In genomic region chr5:122884594-122885348, GRCm38 (mm10) we compare ENCODE assay signal across 24 mouse cellular contexts. TPM values are rescaled to one million over a fixed set of nuclear protein-coding genes. Genes with fewer than 3 reads are reported as not detected.
DNase-seq lines count a peak whose midpoint lies in the region; ATAC-seq and TF ChIP-seq lines count a peak whose summit lies in the region.
"Had no signal": no experiment of that assay in that cellular context is flagged by ENCODE, and none has a peak within 500 bp of the region (broad histone marks: within the 10 kb centered on the region; RNA-seq: fewer than 3 reads in every experiment).

No protein-coding gene starts in this region.

- 0 out of 2 replicates have a peak overlapping the region, but pooled peaks have one; percentile 29 for H3K9ac ChIP-seq in heart, embryonic 13.5 days
- H3K9ac ChIP-seq in stomach, embryonic 14.5 days (replicated peaks; ENCODE audit: low read depth, low read length): no peak overlapping the region
- H3K9ac ChIP-seq in liver, embryonic 11.5 days (ENCODE audit: low read depth, low read length): no peak overlapping the region
- no peak overlapping the region for H3K9ac ChIP-seq in forebrain, embryonic 12.5 days
- H3K9ac ChIP-seq: forebrain, postnatal 0 days; liver, embryonic 14.5 days; lung, embryonic 14.5 days; midbrain, embryonic 13.5 days had no signal

- H3K27ac ChIP-seq in heart, embryonic 13.5 days (replicated peaks): 0 out of 2 replicates have a peak overlapping the region, but pooled peaks have one; percentile 22
- H3K27ac ChIP-seq in stomach, embryonic 14.5 days (ENCODE audit: low read length): no peak overlapping the region
- no peak overlapping the region for H3K27ac ChIP-seq in liver, embryonic 11.5 days (ENCODE audit: low read depth, low read length)
- no peak overlapping the region for H3K27ac ChIP-seq in forebrain, embryonic 12.5 days
- H3K27ac ChIP-seq: hindbrain, embryonic 10.5 days; liver, embryonic 14.5 days; midbrain, embryonic 13.5 days had no signal

- no peak overlapping the region for H3K4me2 ChIP-seq in heart, embryonic 13.5 days
- no peak overlapping the region for H3K4me2 ChIP-seq in stomach, embryonic 14.5 days (replicated peaks; ENCODE audit: low read depth, low read length)
- H3K4me2 ChIP-seq in liver, embryonic 11.5 days: no peak overlapping the region
- H3K4me2 ChIP-seq in forebrain, embryonic 12.5 days: no peak overlapping the region
- H3K4me2 ChIP-seq: lung, embryonic 14.5 days; midbrain, embryonic 13.5 days had no signal

- H3K4me1 ChIP-seq in heart, embryonic 13.5 days: peaks cover 28% of the 10 kb centered on the region
- H3K4me1 ChIP-seq in stomach, embryonic 14.5 days (ENCODE audit: control insufficient read depth, insufficient read depth, low read length): no peaks in the 10 kb centered on the region; the same call in 1 of the 2 replicates
- H3K4me1 ChIP-seq in liver, embryonic 11.5 days (replicated peaks; ENCODE audit: control insufficient read depth, insufficient read depth, low read length): 0 out of 2 replicates have a peak, but pooled peaks cover 2% of the 10 kb centered on the region
- peaks cover 8% of the 10 kb centered on the region; the same call in 1 of the 2 replicates for H3K4me1 ChIP-seq in forebrain, embryonic 12.5 days

- no peaks in the 10 kb centered on the region for H3K27me3 ChIP-seq in heart, embryonic 13.5 days (replicated peaks)
- no peaks in the 10 kb centered on the region for H3K27me3 ChIP-seq in Patski
- H3K27me3 ChIP-seq in stomach, embryonic 14.5 days (ENCODE audit: control insufficient read depth, insufficient read depth, low read length): no peaks in the 10 kb centered on the region
- H3K27me3 ChIP-seq in liver, embryonic 11.5 days (replicated peaks; ENCODE audit: control insufficient read depth, insufficient read depth, low read length): no peaks in the 10 kb centered on the region
- H3K27me3 ChIP-seq in forebrain, embryonic 12.5 days: no peaks in the 10 kb centered on the region
- H3K27me3 ChIP-seq: midbrain, embryonic 13.5 days had no signal

- no peaks in the 10 kb centered on the region for H3K9me3 ChIP-seq in heart, embryonic 13.5 days
- no peaks in the 10 kb centered on the region for H3K9me3 ChIP-seq in stomach, embryonic 14.5 days (ENCODE audit: control insufficient read depth, low read depth, low read length)
- no peaks in the 10 kb centered on the region for H3K9me3 ChIP-seq in liver, embryonic 11.5 days (ENCODE audit: control insufficient read depth, low read length)
- H3K9me3 ChIP-seq in forebrain, embryonic 12.5 days: no peaks in the 10 kb centered on the region
- H3K9me3 ChIP-seq: hindbrain, embryonic 10.5 days; midbrain, embryonic 13.5 days had no signal

- peaks cover 39% of the 10 kb centered on the region for H3K36me3 ChIP-seq in heart, embryonic 13.5 days
- H3K36me3 ChIP-seq in stomach, embryonic 14.5 days (ENCODE audit: control insufficient read depth, insufficient read depth, low read length): peaks cover 18% of the 10 kb centered on the region; the same call in 1 of the 2 replicates
- H3K36me3 ChIP-seq in liver, embryonic 11.5 days (ENCODE audit: control insufficient read depth, insufficient read depth, low read length): peaks cover 13% of the 10 kb centered on the region
- H3K36me3 ChIP-seq in forebrain, embryonic 12.5 days (replicated peaks): peaks cover 42% of the 10 kb centered on the region

- intact Hi-C loops in heart, postnatal 14 days (cut with DNase I): no loop called here

- CTCF ChIA-PET in Patski (lab: Charles Lee): interaction anchor here (1.0 to 2.8 kb wide), 3 partner anchors 9 to 72 kb away, joined by 4 to 8 read pairs (median 8); no protein-coding TSS in a partner anchor

- no peak overlapping the region for H3K4me3 ChIP-seq in heart, embryonic 13.5 days
- H3K4me3 ChIP-seq in stomach, embryonic 14.5 days (ENCODE audit: low read depth, low read length): no peak overlapping the region
- H3K4me3 ChIP-seq in liver, embryonic 11.5 days (ENCODE audit: low read depth, low read length): no peak overlapping the region
- H3K4me3 ChIP-seq in forebrain, embryonic 12.5 days (replicated peaks): no peak overlapping the region
- H3K4me3 ChIP-seq: hindbrain, embryonic 10.5 days; midbrain, embryonic 13.5 days had no signal

- ATAC-seq in heart, embryonic 13.5 days (ENCODE audit: extremely low read depth, insufficient number of reproducible peaks, low FRiP score, low TSS enrichment): no peak
- no peak for ATAC-seq in Patski
- peak; percentile 55; the same call in 1 of the 2 replicates for ATAC-seq in stomach, embryonic 14.5 days (ENCODE audit: insufficient number of reproducible peaks, insufficient read depth, low FRiP score, low read depth)
- ATAC-seq in liver, embryonic 11.5 days (replicated peaks; ENCODE audit: low FRiP score): no peak
- ATAC-seq in forebrain, embryonic 12.5 days (ENCODE audit: low FRiP score): no peak
- ATAC-seq: forebrain, postnatal 0 days; hindbrain, embryonic 16.5 days; midbrain, embryonic 13.5 days had no signal

- no peak for DNase-seq in heart, postnatal 14 days
- peak; percentile 90 for DNase-seq in 3T3-L1 (ENCODE audit: low read depth, low spot score)
- peak; percentile 47 for DNase-seq in Patski (ENCODE audit: low read depth, low spot score)
- no peak for DNase-seq in liver, embryonic 11.5 days (ENCODE audit: low spot score)
- no peak for DNase-seq in testis, postnatal 14 days (ENCODE audit: low spot score)
- DNase-seq: adrenal gland, postnatal 10 days; cerebellum, adult 2 months; forebrain, postnatal 0 days; gastrocnemius, postnatal 36 days; kidney, adult 8-10 months; kidney, postnatal 4 days; layer of hippocampus, adult 9-11 months; lung, embryonic 14.5 days; right cerebral cortex, postnatal 25 days; spleen, adult 18-20 months; thymus, adult 2 months; thymus, postnatal 4 days had no signal

- WGBS in heart, embryonic 13.5 days: 64% methylated on average over 7 of the region's 7 CpGs
- WGBS in stomach, embryonic 14.5 days: 68% methylated on average over 7 of the region's 7 CpGs
- WGBS in liver, embryonic 11.5 days: 79% methylated on average over 7 of the region's 7 CpGs
- 94% methylated on average over 7 of the region's 7 CpGs for WGBS in forebrain, embryonic 12.5 days

- POLR2A ChIA-PET in Patski (lab: Charles Lee): interaction anchor here (0.5 to 1.4 kb wide), 3 partner anchors 13 to 66 kb away, joined by 3 to 4 read pairs (median 3); no protein-coding TSS in a partner anchor

- in situ Hi-C loops in Patski (cut with MboI; ENCODE audit: low pct_unique_long_range_greater_than_20kb): no loop called here

- no peak for TF ChIP-seq CTCF in Patski (IDR thresholded peaks at IDR 0.05)

RNA-seq across cellular contexts. Expression of gene Rnf34, which starts 34.9 kb away (rescaled TPM):
- polyA plus RNA-seq in heart, embryonic 13.5 days (2015; fragmentation: Nextera tagmentation; extraction: Ambion mirVana): 26.4 and 29.8 TPM in 2 replicates
- 10 to 100 TPM; 27.3 to 27.7 TPM for total RNA-seq in heart, postnatal 14 days (2021)
- polyA plus RNA-seq in Patski (2021): 38.1 TPM
- 35.8 and 44.6 TPM in 2 replicates for polyA plus RNA-seq in stomach, embryonic 14.5 days (2014; fragmentation: Nextera tagmentation; extraction: Ambion mirVana)
- polyA plus RNA-seq in liver, embryonic 11.5 days (2014; fragmentation: Nextera tagmentation; extraction: Ambion mirVana): 24.6 and 26.5 TPM in 2 replicates
- polyA plus RNA-seq in forebrain, embryonic 12.5 days (2016; fragmentation: Nextera tagmentation; extraction: Ambion mirVana): 44.1 and 50.1 TPM in 2 replicates

Comparison
In these comparisons a context has a peak if more than half of its experiments do, and no peak if none do; other contexts are left out.
1. DNase-seq: peak in 3T3-L1 (single experiment) and Patski (single experiment); none in heart, postnatal 14 days (0 of 2), liver, embryonic 11.5 days (single experiment) and testis, postnatal 14 days (single experiment).